Mouse (Mus musculus) forebrain, embryonic 11.5 days (tissue): ENCODE results near the gene Lemd1. TPM values are rescaled to one million over a fixed set of nuclear protein-coding genes. Genes with fewer than 3 reads are reported as not detected.

Source experiments
- ATAC-seq: fragments of 200-750 bp; cut with Nextera tagmentation; replicated peaks from 2 replicates; pipeline ENCODE4 v1.8.0; 2017; ENCODE audit warnings: moderate TSS enrichment; ENCODE audit not compliant: low FRiP score
- DNase-seq: peaks from one replicate; pipeline ENCODE4 v3.0.0-alpha.2; 2017; ENCODE audit warnings: low spot score
- H3K27ac ChIP-seq: fragments of 300-500 bp; sonication (generic); 2 replicates; pipeline ENCODE4 v1.5.1; 2014; ENCODE audit warnings: low read depth, low read length
- H3K27me3 ChIP-seq: fragments of 300-500 bp; sonication (generic); 2 replicates; pipeline ENCODE4 v1.6.1; 2014; ENCODE audit warnings: mild to moderate bottlenecking, low read length, mixed read lengths; ENCODE audit not compliant: control insufficient read depth, insufficient read depth
- H3K36me3 ChIP-seq: fragments of 300-500 bp; sonication (generic); 2 replicates; pipeline ENCODE4 v1.6.1; 2014; ENCODE audit warnings: mild to moderate bottlenecking, low read length, moderate library complexity, mixed read lengths; ENCODE audit not compliant: control insufficient read depth, insufficient read depth
- H3K4me1 ChIP-seq: fragments of 300-500 bp; sonication (generic); replicated peaks from 2 replicates; pipeline ENCODE4 v1.6.1; 2014; ENCODE audit warnings: low read length, mixed read lengths; ENCODE audit not compliant: control insufficient read depth, insufficient read depth
- H3K4me2 ChIP-seq: fragments of 300-500 bp; sonication (generic); 2 replicates; pipeline ENCODE4 v1.6.1; 2014; ENCODE audit warnings: low read depth, mild to moderate bottlenecking, low read length, moderate library complexity, mixed read lengths; ENCODE audit not compliant: severe bottlenecking
- H3K4me3 ChIP-seq: fragments of 300-500 bp; sonication (generic); 2 replicates; pipeline ENCODE4 v1.5.1; 2014; ENCODE audit warnings: low read depth, low read length
- H3K9ac ChIP-seq: fragments of 300-500 bp; sonication (generic); 2 replicates; pipeline ENCODE4 v1.6.1; 2014; ENCODE audit warnings: low read length
- H3K9me3 ChIP-seq: fragments of 300-500 bp; sonication (generic); 2 replicates; pipeline ENCODE4 v1.6.1; 2016; ENCODE audit warnings: low read length, mixed read lengths; ENCODE audit not compliant: control insufficient read depth
- WGBS: fragments of 180-500 bp; shearing (Covaris S2); extraction: QIAGEN DNeasy Blood & Tissue Kit; methylation state at CpG from one replicate; pipeline ENCODE4 v1.1.7; 2014; 5-methylcytosine and 5-hydroxymethylcytosine counted together
- polyA plus RNA-seq: library from polyadenylated mRNA; unstranded; fragments of >200 nt; fragmentation: Nextera tagmentation; extraction: Ambion mirVana; gene quantifications from 2 replicates; pipeline ENCODE4 v1.2.1, GENCODE M21; 2014

Gene Lemd1
- polyA plus RNA-seq, 1 experiment from 2014 or later = 8.1 TPM

DNA sequence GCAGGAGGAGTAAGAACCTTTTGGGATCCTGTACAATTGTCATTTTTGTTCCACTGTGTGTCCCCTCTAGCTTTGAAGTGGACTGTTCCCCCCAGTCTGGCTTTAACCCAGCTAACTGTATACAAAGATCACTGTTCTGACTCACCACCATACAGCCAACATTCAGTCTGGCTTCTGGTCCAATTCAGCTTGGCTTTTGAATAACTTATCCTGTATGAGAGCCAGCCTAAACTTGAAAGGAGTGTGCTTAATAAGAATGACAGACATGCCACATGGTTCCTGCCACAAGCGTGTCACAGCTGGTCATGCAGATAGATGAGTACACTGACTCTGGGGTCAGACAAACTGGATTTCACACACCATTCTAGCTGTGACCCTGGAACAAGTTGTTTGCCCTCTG lies 95.5 kb downstream of the Lemd1 start:
- H3K4me2 ChIP-seq = no peak overlapping the region
- no peak overlapping the region for H3K4me3 ChIP-seq
- H3K36me3 ChIP-seq = no peaks in the 10 kb centered on the region
- H3K4me1 ChIP-seq = peaks cover 26% of the 10 kb centered on the region
- H3K9ac ChIP-seq = no peak overlapping the region
- no peak for ATAC-seq
- no peak for DNase-seq
- no peak overlapping the region for H3K27ac ChIP-seq
- H3K27me3 ChIP-seq = no peaks in the 10 kb centered on the region
- WGBS = 91% methylated on average over 1 of the region's 1 CpGs
- H3K9me3 ChIP-seq = no peaks in the 10 kb centered on the region

- Histone ChIP-seq H3K36me3 (no peaks in the 10 kb centered on the region), H3K9me3 (no peaks in the 10 kb centered on the region), H3K4me3 (no peak overlapping the region), H3K27me3 (no peaks in the 10 kb centered on the region), H3K4me2 (no peak overlapping the region), H3K4me1 (peaks cover 29% of the 10 kb centered on the region), H3K9ac (no peak overlapping the region), H3K27ac (no peak overlapping the region)
- ATAC-seq (no peak), DNase-seq (no peak)
- WGBS = 69% methylated on average over 2 of the region's 2 CpGs
These were observed 96.2 kb downstream of the Lemd1 start for GRCm38 (mm10) chr1:132287445-132287844.

DNA sequence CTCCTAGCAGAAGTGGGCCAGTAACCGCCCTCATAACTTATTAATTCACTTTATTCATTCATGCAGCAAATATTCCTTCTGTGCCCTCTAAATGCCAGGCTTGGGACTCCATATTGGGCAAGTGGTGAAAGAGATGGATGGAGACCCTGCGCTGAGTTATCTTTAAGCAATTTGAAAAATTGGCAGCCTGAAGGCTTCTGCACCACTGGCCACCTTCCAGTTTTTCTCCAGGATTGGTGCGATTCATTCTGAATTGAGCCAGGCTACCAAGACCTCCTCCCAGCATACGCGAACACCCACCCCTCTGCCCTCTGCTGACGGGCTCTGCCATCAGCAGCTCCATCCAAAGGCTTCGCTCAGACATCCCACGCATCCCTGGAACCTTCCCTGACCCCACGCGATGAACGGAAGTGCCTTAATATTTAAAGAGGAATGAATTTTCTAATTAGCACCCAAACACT lies 96.8 kb downstream of the Lemd1 start:
- 0 out of 2 replicates have a peak, but pooled peaks have one; percentile 2 for ATAC-seq
- H3K4me2 ChIP-seq = peak overlapping the region; percentile 28
- no peak overlapping the region for H3K9ac ChIP-seq
- peaks cover 35% of the 10 kb centered on the region for H3K4me1 ChIP-seq
- no peaks in the 10 kb centered on the region for H3K27me3 ChIP-seq
- peak; percentile 53 for DNase-seq
- H3K9me3 ChIP-seq = no peaks in the 10 kb centered on the region
- WGBS = 11% methylated on average over 11 of the region's 11 CpGs
- no peaks in the 10 kb centered on the region for H3K36me3 ChIP-seq
- H3K4me3 ChIP-seq = no peak overlapping the region
- H3K27ac ChIP-seq = no peak overlapping the region

DNA sequence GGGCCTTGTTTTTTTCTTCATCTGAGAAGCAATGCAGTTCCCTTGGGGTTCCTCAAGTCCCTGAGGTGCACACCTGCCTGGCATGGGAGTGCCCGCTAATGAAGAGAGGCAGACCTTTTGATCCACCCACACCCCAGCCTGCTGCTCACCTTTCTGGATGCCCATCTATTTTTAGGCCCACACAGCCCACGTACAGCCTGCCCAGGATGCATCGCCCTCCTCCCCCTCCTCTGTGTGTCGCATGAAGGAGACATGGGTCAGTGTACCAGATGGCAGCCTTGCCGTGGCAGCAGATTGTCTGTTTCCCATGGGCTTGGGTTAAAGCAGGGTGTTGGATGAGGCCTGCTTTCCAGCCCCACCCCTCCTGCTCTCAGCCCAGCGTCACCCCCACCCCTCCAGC lies 98.7 kb downstream of the Lemd1 start:
- no peak for DNase-seq
- no peaks in the 10 kb centered on the region for H3K27me3 ChIP-seq
- no peaks in the 10 kb centered on the region for H3K36me3 ChIP-seq
- peaks cover 36% of the 10 kb centered on the region for H3K4me1 ChIP-seq
- H3K4me3 ChIP-seq = no peak overlapping the region
- no peak for ATAC-seq
- WGBS = 86% methylated on average over 6 of the region's 6 CpGs
- H3K27ac ChIP-seq = no peak overlapping the region
- H3K4me2 ChIP-seq = no peak overlapping the region
- H3K9ac ChIP-seq = no peak overlapping the region
- no peaks in the 10 kb centered on the region for H3K9me3 ChIP-seq

DNA sequence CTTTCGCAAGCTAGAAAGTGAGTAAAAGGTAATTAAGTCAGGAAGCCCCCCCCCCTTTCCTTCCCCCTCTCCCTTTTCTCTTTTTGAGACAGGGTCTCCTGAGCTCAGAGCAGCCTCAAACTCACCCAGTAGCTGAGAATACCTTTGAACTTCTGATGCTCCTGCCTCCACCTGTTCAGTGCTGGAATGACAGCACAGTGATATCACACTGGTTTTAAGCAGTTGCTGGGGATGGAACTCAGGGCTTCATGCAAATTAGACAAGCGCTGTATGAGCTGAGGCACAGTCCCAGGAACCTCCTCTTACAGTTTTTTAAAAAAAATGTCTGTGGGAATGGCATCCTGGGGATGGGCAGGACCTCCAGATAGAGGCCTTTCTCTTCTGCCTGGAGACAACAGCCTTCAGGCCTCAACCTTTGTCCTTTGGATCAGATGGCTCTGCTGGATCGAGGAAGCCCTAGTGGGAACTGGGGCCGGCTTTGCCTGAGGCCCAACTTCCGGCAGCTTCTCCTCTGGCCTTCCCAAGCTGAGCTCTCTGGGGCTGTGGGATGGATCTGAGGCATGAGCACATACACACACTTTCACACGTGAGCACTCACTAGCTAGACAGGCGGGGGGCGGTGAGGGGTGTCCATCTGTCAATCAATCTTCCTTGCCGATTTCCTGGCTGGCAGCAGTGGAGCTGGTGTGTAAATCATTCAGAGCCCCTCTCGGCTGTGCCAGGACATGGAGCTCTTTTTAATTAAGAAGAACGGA lies 99.9 kb downstream of the Lemd1 start:
- Histone ChIP-seq H3K36me3 (no peaks in the 10 kb centered on the region), H3K4me1 (peaks cover 42% of the 10 kb centered on the region), H3K27me3 (no peaks in the 10 kb centered on the region), H3K4me2 (no peak overlapping the region), H3K9me3 (no peaks in the 10 kb centered on the region), H3K9ac (0 out of 2 replicates have a peak overlapping the region, but pooled peaks have one; percentile 12), H3K27ac (peak overlapping the region; percentile 28; the same call in 1 of the 2 replicates), H3K4me3 (no peak overlapping the region)
- ATAC-seq (peak; percentile 37), DNase-seq (peak; percentile 69)
- WGBS = 33% methylated on average over 11 of the region's 11 CpGs

- no peaks in the 10 kb centered on the region; the same call in 1 of the 2 replicates for H3K27me3 ChIP-seq
- WGBS = 26% methylated on average over 4 of the region's 4 CpGs
- H3K27ac ChIP-seq = peak overlapping the region; percentile 37
- peak; percentile 37 for ATAC-seq
- H3K9me3 ChIP-seq = no peaks in the 10 kb centered on the region
- peaks cover 42% of the 10 kb centered on the region for H3K4me1 ChIP-seq
- no peak overlapping the region for H3K4me2 ChIP-seq
- no peaks in the 10 kb centered on the region for H3K36me3 ChIP-seq
- DNase-seq = no peak
- no peak overlapping the region for H3K9ac ChIP-seq
- H3K4me3 ChIP-seq = no peak overlapping the region
These were observed 100.5 kb downstream of the Lemd1 start for GRCm38 (mm10) chr1:132291706-132292105.

DNA sequence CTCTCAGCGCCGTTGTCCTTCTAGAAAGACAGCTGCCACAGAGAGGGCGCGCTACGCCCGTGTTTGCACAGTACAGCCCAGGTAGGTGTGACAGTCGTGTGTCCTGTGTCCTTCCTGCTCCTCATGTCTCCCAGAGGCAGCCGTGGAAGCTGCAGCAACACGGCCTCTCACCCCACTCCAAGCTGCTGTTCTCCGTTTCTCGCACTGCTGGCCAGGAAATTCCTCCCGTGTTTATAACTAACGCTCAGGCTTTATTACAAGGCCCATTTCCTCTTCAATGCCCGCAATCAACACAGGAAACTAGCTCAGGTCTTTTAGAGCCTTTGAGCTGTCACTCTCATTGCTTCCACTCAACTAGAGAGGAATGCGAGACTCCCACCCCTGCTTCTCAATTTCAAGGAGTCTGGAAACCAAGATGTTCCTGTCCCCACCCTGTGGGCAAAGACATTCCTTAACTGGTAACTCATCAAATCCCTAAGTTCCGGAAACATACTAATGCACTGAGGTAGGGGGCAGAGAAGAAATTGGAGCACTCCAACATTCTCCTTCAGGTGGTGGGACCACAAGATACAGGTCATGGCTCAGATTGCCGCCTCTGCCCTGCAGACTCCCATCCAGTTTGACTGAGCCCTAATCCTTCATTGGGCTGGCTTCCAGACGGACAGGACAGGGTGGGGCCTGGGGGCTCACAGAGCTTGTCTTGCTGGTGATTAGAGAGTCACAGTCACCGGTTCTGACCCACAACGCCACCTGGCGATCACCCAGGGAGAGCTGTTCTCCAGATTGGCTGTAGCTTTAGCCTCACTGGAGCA lies 101.3 kb downstream of the Lemd1 start:
- ATAC-seq (0 out of 2 replicates have a peak, but pooled peaks have one; percentile 20), DNase-seq (peak; percentile 76)
- no peak overlapping the region for H3K9ac ChIP-seq
- H3K4me3 ChIP-seq = no peak overlapping the region
- WGBS = 34% methylated on average over 21 of the region's 21 CpGs
- H3K4me1 ChIP-seq = peaks cover 41% of the 10 kb centered on the region
- no peaks in the 10 kb centered on the region for H3K9me3 ChIP-seq
- no peaks in the 10 kb centered on the region for H3K36me3 ChIP-seq
- H3K4me2 ChIP-seq = no peak overlapping the region
- H3K27ac ChIP-seq = peak overlapping the region; percentile 37
- no peaks in the 10 kb centered on the region; the same call in 1 of the 2 replicates for H3K27me3 ChIP-seq

- H3K9me3 ChIP-seq = no peaks in the 10 kb centered on the region
- H3K27ac ChIP-seq = no peak overlapping the region
- WGBS = 69% methylated on average over 7 of the region's 7 CpGs
- H3K9ac ChIP-seq = no peak overlapping the region
- peaks cover 42% of the 10 kb centered on the region for H3K4me1 ChIP-seq
- peaks cover 8% of the 10 kb centered on the region; the same call in 1 of the 2 replicates for H3K27me3 ChIP-seq
- H3K4me2 ChIP-seq = no peak overlapping the region
- H3K4me3 ChIP-seq = no peak overlapping the region
- ATAC-seq (no peak), DNase-seq (no peak)
- no peaks in the 10 kb centered on the region for H3K36me3 ChIP-seq
These were observed 104.3 kb downstream of the Lemd1 start for GRCm38 (mm10) chr1:132295506-132295905.
